Mouse (Mus musculus): ENCODE results near the gene Bcorl1.
"Not testable (repeated sequence)": the region's sequence is repeated elsewhere in the genome, so short reads cannot be mapped to it uniquely, and the experiment has no call there.

Gene Bcorl1

DNA sequence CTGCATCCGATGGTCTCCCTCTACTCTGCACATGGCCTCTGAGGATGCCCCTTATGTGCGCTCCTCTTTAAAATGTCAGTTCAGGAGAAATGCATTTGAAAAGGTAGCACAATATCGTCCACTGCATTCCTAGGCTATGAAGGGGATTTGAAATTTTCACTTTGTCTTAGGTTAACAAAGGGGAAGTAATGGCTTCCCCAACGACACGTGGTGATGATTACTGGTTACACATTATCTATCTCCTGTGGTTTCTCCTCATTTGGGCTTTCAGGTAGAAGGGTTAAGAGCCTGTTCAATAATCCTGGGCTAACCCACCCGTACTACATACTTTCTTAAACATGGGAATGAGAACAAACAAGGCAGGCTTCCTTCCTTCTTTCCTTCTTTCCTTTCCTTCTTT, 48.2 kb downstream of the Bcorl1 start:
- in situ Hi-C loops (cut with MboI, MseI) = no loop called here

DNA sequence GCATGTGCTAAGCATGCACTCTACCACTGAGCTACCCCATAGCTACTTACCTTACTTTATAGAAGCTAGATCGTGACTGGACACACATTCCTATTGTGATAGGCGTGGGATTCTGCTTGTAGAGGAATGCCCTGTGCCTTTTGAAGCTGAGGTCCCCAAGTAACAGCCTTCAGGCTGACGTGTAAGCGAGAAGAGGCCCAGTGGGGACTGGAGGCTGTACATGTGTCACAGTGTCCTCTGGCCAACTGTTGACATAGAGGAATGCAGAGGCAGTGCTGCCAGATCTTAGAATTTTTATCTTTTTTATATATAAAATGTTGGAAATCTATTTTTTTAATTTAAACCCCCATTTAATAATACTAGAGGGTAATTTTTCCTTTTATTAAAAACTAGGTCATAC, 58.8 kb downstream of the Bcorl1 start:
- in situ Hi-C loops (cut with MboI, MseI) = loop anchor here (5.0 to 10.0 kb wide), 2 partner anchors 305 to 403 kb away; no protein-coding TSS in a partner anchor

- in situ Hi-C loops (cut with MboI, MseI) = loop anchor here (10.0 kb wide), 1 partner anchor 310 kb away; no protein-coding TSS in a partner anchor
Observed at GRCm38 (mm10) chrX:48405141-48405540, 64.0 kb downstream of the Bcorl1 start.

DNA sequence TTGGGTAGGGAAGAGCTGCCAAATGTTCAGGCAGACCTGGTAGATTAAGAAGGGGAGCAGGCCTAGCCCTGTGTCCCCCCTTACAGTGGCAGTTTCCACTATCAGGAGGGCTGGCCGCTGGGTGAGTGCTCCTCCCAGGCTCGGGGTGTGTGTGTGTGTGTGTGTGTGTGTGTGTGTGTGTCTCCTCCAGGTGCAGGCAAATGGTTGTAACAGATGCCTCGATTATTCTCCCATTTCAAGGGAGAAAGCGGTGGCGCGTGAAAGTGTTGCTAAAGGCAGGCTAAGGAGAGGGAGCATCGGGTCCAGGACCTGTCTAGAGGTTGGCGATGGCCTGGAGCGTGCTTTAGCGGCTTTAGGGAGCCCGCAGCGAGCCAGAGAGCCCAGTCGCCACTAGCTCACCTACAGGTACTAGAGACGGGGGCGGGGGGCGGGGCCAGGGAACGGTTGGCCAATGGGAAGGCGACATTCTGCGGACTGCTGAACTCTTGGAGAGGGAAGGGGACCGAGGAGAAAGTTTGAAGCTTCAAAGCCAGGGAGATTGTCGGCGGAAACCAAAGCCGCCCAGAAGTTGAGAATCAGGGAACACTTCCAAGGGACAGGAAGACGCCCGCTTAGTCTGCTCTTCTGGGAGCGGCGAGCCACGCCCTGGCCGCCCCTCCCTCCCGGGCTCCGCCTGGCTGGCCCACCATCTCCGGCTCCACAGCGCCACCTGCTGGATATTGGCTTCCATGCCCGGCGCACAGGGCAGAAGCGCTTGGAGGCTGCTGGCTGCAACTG, 68.6 kb downstream of the Bcorl1 start:
- in situ Hi-C loops (cut with MboI, MseI) = loop anchor here (10.0 kb wide), 1 partner anchor 315 kb away; no protein-coding TSS in a partner anchor

DNA sequence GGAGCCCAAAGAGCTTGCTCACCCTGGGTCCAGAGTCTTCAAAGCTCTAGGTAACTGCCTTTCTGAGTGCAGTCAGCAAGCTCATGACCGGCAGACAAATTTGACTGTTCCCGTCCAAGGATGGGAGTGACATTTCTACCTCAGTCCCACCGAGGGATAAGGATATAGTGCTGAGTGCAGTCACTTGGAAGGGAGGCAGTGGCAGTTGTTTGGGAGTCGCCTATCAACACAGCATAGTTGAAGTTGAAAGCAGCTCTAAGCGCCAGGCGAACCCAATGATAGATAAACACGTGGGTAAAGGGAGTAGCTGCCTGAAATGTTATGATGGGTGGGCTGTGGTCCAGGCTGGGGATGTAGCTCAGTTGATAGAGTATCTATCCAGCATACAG, 69.2 kb downstream of the Bcorl1 start:
- in situ Hi-C loops (cut with MboI, MseI) = no loop called here

DNA sequence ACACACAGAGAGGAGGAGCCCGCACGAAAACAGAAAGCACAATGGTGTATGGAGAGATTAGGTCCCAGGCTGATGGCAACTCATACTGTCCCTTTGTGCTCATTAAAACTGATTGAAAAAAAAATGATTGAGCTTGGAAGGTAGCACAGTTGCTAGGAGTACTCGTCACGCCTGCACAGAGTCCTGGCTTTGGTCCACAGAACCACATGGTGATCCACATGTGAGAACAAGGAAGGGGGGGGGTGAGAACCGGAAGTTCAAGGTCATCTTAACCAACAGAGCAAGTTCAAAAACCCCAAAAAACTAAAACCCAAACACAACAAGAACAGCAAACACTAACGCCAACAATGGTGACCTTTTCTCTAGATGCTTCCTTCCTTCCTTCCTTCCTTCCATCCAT, 71.5 kb downstream of the Bcorl1 start:
- in situ Hi-C loops (cut with MboI, MseI) = no loop called here

GRCm38 (mm10) chrX:48414291-48414690, 73.1 kb downstream of the Bcorl1 start:
- in situ Hi-C loops (cut with MboI, MseI) = no loop called here

- in situ Hi-C loops (cut with MboI, MseI) = no loop called here
Observed at GRCm38 (mm10) chrX:48418417-48418816, 77.3 kb downstream of the Bcorl1 start.

DNA sequence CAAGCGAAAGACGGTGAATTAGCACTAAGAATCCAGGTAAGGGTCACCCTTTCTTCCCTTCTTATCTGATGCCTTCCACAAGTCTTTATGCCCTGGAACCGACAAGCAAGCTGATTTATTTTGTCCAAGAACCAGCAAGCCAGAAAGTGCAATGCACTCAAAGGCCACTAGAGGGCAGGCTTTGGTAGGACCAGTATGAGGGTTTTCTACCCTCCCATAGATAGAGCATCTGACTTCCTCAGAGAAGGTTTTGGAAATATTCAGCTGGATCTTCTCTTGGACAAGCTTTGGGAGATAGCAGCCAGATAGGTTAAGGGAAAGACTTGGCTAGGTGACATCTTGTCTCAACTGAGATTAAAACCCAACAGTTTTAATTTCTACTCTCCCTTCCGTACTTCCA, 81.8 kb downstream of the Bcorl1 start:
- in situ Hi-C loops (cut with MboI, MseI) = no loop called here

DNA sequence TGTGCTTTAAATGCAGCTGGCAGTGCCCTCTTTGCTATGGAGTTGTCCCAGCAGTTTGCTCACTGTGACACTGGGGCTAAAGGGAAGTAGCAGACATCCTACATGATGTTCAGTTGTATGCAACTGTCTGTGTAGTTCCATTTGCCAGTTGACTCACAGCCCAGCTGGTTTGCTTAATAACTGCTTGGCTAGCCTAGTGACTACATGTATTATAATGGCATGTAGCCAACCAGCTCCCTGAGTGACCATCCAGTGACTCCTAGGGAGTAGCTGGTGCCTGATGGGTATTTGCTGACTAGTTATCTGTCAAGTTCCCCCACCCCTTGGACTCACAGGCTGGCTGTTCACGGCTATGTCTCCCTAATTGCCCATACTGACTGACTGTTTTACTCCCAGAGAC, 82.5 kb downstream of the Bcorl1 start:
- in situ Hi-C loops (cut with MboI, MseI) = no loop called here

- in situ Hi-C loops (cut with MboI, MseI) = no loop called here
Observed at GRCm38 (mm10) chrX:48424583-48424982, 83.4 kb downstream of the Bcorl1 start.

GRCm38 (mm10) chrX:48425280-48425679, 84.1 kb downstream of the Bcorl1 start:
- in situ Hi-C loops (cut with MboI, MseI) = loop anchor here (5.0 kb wide), 1 partner anchor 37 kb away; the partner anchor contains the start of gene Elf4

DNA sequence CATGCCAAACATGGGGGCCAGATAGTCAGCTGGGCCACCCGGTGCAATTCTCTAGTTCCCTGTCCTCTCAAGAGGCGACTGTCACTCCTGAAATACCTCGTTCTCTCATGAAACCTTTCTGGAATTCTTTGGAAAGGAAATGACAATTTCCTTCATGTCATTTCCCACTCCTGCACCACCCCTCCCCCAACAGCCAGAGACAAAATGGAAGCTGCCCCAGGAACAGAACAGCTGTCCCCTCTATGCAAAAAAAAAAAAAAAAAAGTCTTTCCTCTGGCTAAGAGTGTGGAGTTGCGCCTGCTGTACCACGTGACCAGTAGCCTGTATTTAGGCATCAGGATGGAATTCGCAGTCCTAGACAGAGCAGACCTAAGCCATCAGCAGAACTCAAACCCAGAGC, 87.1 kb downstream of the Bcorl1 start:
- in situ Hi-C loops (cut with MboI, MseI) = loop anchor here (5.0 kb wide), 1 partner anchor 34 kb away; the partner anchor contains the start of gene Elf4

DNA sequence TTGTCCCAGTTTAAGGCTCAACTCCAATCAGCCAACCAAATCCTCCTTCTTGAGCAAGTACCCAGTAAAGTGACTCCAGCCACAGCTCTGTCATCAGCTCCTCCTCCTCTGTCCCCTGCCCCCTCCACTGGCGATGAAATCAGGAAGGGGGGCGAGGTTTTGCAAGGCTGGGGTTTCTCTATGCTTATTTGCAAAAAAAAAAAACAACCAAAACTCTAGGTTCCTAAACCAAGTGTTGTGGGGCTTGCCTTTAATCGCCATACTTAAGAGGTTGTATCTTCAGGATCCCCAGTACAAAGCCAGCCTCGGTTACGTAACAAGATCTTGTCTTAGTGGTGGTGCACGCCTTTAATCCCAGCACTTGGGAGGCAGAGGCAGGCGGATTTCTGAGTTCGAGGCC, 87.5 kb downstream of the Bcorl1 start:
- in situ Hi-C loops (cut with MboI, MseI) = loop anchor here (5.0 kb wide), 1 partner anchor 34 kb away; the partner anchor contains the start of gene Elf4

- in situ Hi-C loops (cut with MboI, MseI) = loop anchor here (5.0 kb wide), 1 partner anchor 33 kb away; the partner anchor contains the start of gene Elf4
Observed at GRCm38 (mm10) chrX:48429100-48429499, 87.9 kb downstream of the Bcorl1 start.

DNA sequence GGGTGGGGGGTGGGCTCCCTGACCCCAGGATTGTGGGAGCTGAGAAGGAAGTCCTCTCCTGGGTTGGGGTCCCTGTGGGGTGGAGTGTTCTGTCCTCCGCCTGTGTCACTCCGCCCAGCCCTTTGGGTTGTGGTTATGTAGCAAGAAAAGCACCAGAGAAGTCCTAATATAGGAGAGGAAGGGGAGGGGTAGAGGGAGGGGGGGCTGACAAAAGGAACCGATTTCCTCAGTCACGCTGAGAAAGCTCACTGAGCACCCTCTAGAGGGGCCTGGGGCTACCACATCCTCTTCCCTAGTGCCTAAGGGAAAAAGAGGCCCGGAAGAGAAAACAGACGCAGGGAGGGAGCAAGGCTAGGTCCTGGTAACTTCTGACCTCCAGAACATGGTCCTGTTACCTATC, 88.4 kb downstream of the Bcorl1 start:
- in situ Hi-C loops (cut with MboI, MseI) = loop anchor here (5.0 kb wide), 1 partner anchor 33 kb away; the partner anchor contains the start of gene Elf4

DNA sequence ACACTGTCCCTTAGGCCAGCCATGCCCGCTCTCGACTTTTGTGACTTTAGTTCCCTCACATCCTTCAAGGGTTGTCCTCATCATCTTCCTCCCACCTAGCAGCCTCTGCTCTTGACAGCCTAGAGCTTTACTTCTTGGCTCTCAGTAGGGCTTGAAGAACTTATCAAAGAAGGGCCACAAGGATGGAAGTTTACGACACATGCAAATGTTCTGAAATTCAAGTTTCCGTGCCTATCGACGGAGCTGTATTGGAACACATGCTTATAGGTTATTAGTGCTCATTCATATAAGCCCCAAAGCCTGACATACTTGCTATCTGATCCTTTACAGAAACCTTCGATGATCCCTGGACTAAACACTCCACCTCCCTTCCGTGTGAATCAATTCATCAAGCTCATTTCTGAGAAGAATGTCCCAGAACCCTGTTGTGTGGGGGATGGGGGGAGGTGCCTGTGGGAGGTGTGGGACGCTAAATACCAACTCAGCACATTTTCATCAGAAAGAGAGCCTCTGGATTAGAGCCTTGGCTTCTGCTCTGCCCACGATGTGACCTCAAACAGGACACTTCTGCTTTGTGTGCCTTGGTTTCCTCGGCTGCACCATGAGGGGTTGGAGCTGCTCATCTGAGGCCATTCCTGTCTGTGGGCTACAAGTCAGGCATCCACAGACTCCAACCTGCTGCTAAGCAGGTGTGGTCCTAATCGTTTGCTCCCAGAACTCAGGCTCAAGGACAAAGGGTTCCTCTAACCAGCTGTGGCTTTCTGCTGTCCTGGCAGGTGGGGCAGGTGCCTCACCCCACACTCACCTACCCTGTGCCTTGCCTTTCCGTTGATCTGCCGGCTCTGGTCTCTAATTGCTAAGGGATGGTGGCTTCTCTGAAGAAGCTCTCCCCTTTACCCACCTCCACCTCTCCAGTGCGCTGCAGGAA, 91.7 kb downstream of the Bcorl1 start:
- in situ Hi-C loops (cut with MboI, MseI) = no loop called here

DNA sequence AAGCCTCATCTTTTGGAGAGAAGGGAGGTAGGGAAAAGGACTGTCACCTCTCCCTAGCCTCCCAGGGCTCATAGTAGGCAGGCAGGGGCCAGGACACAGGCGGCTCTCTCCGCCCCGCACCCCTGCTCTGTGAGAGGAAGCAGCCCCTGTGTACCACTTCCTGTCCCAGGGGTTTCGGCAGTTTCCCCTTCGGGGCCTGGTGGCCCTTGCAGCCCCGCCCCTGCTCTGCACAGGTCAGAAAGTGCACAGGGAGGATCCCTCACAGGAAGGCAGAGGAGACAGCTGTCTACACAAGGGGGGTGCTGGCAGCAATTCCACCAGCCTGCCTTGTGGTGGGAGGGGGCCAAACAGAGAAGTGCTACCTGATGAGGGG, 92.4 kb downstream of the Bcorl1 start:
- in situ Hi-C loops (cut with MboI, MseI) = no loop called here

DNA sequence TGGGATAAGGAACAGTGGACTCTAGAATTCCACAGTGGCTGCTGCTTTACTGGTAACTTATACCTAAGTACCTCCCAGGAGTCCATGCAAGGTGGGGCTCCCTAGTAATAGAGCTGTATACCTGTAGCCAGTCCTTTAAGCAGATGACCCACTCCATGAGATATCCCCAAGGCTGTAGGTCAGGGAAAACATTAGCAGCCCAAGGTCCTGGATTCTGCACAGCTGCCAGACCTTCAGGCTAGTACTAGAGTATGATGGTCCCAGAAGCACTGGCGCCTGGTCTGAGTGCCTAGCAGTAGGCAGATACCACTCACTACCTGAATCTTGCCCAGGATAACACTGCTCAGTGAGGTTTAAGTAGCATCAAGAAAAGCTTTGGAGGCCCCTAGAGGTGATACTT, 93.1 kb downstream of the Bcorl1 start:
- in situ Hi-C loops (cut with MboI, MseI) = no loop called here

GRCm38 (mm10) chrX:48435477-48435900, 94.3 kb downstream of the Bcorl1 start:
- in situ Hi-C loops (cut with MboI, MseI) = no loop called here

GRCm38 (mm10) chrX:48436082-48436481, 94.9 kb downstream of the Bcorl1 start:
- in situ Hi-C loops (cut with MboI, MseI) = not testable (repeated sequence)

- in situ Hi-C loops (cut with MboI, MseI) = no loop called here
Observed at GRCm38 (mm10) chrX:48439036-48439435, 97.9 kb downstream of the Bcorl1 start.

Measured in T-helper 2 cell (primary cell).